Mouse (Mus musculus) CH12.LX (cell line): Measurements from ENCODE around the gene Prr5.

ENCODE experiments used
- CTCF ChIP-seq, 2 experiments: IDR thresholded peaks in 1 of 2; conservative IDR thresholded peaks in 1 of 2; 2 replicates each; pipeline ENCODE4 v1.5.1; 2011 to 2012; ENCODE audit warnings: low read depth in 2 of 2, low read length in 2 of 2, improper control_type of control experiment in 1 of 2, inconsistent platforms in 1 of 2, mild to moderate bottlenecking in 1 of 2, moderate library complexity in 1 of 2
- ELF1 ChIP-seq: IDR thresholded peaks from 2 replicates; pipeline ENCODE4 v1.6.1; 2014; ENCODE audit warnings: low read depth, mild to moderate bottlenecking, inconsistent platforms, low read length, improper control_type of control experiment
- EP300 ChIP-seq: IDR thresholded peaks from 2 replicates; pipeline ENCODE4 v1.6.1; 2011; ENCODE audit warnings: low read length, improper control_type of control experiment
- ETS1 ChIP-seq: conservative IDR thresholded peaks from 2 replicates; pipeline ENCODE4 v1.6.1; 2012; ENCODE audit warnings: low read depth, mild to moderate bottlenecking, inconsistent platforms, low read length, improper control_type of control experiment, moderate library complexity
- KAT2A ChIP-seq: IDR thresholded peaks from 2 replicates; pipeline ENCODE4 v1.6.1; 2012; ENCODE audit warnings: low read length, improper control_type of control experiment, inconsistent platforms; ENCODE audit not compliant: insufficient replicate concordance
- MAFK ChIP-seq: IDR thresholded peaks from 2 replicates; pipeline ENCODE4 v1.6.1; 2011; ENCODE audit warnings: low read length, improper control_type of control experiment; ENCODE audit not compliant: insufficient replicate concordance
- MXI1 ChIP-seq: IDR thresholded peaks from 2 replicates; pipeline ENCODE4 v1.6.1; 2011; ENCODE audit warnings: mild to moderate bottlenecking, low read depth, low read length, improper control_type of control experiment
- PAX5 ChIP-seq: IDR thresholded peaks from 2 replicates; pipeline ENCODE4 v1.6.1; 2012; ENCODE audit warnings: low read length, inconsistent platforms, mixed read lengths
- POLR2A ChIP-seq: IDR thresholded peaks from 2 replicates; pipeline ENCODE4 v1.6.1; 2011; ENCODE audit warnings: low read depth, mild to moderate bottlenecking, improper control_type of control experiment, low read length
- RCOR1 ChIP-seq: conservative IDR thresholded peaks from 2 replicates; pipeline ENCODE4 v1.6.1; 2012; ENCODE audit warnings: low read depth, mild to moderate bottlenecking, inconsistent platforms, low read length, improper control_type of control experiment
- TBP ChIP-seq: conservative IDR thresholded peaks from 2 replicates; pipeline ENCODE4 v1.6.1; 2011; ENCODE audit warnings: low read depth, low read length, improper control_type of control experiment
- UBTF ChIP-seq: IDR thresholded peaks from 2 replicates; pipeline ENCODE4 v1.6.1; 2012; ENCODE audit warnings: low read depth, mild to moderate bottlenecking, inconsistent platforms, low read length, improper control_type of control experiment, moderate library complexity
- ZMIZ1 ChIP-seq: IDR thresholded peaks from 2 replicates; pipeline ENCODE4 v1.6.1; 2012; ENCODE audit warnings: low read depth, mild to moderate bottlenecking, inconsistent platforms, low read length, improper control_type of control experiment
- ZNF384 ChIP-seq: IDR thresholded peaks from 2 replicates; pipeline ENCODE4 v1.6.1; 2012; ENCODE audit warnings: low read depth, low read length, improper control_type of control experiment, inconsistent platforms

DNA sequence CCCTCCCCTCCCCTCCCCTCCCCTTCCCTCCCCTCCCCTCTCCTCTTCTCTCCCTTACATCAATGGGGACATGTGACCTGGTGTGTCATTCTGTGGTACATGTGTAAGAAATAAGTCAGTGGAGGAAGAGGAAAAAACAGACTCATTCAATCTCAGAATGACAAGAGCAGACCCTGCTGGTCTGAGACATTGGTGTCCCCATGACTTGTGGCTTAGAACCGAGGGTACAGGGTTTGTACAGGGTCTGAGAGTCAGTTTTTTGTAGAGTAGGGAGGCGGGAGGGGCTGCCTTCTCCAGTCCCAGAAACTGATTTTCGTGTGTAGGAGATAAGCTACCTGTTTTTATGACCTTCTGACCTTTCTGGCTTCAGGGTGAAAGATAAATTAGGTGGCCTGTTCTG lies 73.9 kb downstream of the Prr5 start:
- peak in 1 of 2 experiments; percentile 43; a peak in 2 of 4 replicates for TF ChIP-seq CTCF (conservative IDR thresholded peaks at IDR 0.05 in 1 of 2, IDR thresholded peaks at IDR 0.05 in 1 of 2; ENCODE audit: low read depth in 2 of 2, low read length in 2 of 2)
- TF ChIP-seq POLR2A: no peak
- TF ChIP-seq ZNF384: no peak; the same call in 1 of the 2 replicates
- TF ChIP-seq MAFK: no peak
- no peak for TF ChIP-seq UBTF
- TF ChIP-seq EP300: peak; percentile 61; the same call in 1 of the 2 replicates
- peak; percentile 59; the same call in 1 of the 2 replicates for TF ChIP-seq TBP
- TF ChIP-seq PAX5: no peak
- TF ChIP-seq ZMIZ1: no peak
- peak; percentile 66 for TF ChIP-seq ETS1
- no peak for TF ChIP-seq ELF1
- TF ChIP-seq MXI1: no peak
- no peak for TF ChIP-seq RCOR1
- TF ChIP-seq KAT2A: no peak
